Comparison of ENCODE assay signal across 9 mouse cellular contexts in the genomic region with DNA sequence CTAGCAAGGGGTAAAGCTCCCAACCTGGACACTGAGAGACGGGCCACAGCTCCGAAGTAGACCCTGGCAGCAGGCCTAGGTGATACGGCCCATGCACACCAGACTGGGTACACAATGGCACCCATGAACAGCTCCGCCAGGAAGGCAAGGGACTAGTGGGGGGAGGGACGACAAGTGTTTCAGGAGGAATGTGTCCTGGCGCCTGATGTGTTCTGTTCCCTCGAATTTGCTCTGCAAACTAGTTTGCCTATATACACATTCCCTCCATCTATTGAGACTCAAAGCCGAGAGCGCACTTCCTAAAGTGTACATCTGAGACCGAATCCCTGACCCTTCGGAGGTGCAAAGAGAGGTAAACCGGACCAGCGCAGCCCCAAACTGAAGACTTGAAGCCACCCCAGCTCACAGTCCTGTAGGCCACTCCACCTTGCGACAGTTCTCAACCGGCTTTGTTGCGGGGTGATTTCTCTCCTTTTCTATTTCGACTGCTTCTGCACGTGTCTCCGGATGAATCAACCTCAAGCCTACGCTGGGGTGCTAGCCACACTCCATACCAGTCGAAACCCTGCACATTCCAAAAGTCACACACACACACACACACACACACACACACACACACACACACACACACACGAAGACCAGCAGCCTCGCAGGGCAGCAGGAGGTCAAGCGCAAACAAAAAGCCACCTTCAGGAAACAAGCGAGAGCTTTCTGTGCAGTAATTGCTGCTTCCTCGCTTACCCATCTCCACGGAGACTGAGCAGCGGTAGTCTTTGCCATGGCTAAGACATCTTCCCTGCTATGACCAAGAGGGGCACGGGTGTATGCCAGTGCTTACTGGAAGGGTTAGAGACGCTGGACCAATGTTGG. TPM values are rescaled to one million over a fixed set of nuclear protein-coding genes. Genes with fewer than 3 reads are reported as not detected.
A peak's percentile ranks its signal among the peaks of the same experiment; 100 is the strongest.
DNase-seq lines count a peak whose midpoint lies in the region; ATAC-seq and TF ChIP-seq lines count a peak whose summit lies in the region.
"Had no signal": no experiment of that assay in that cellular context is flagged by ENCODE, and none has a peak within 500 bp of the region (broad histone marks: within the 10 kb centered on the region; RNA-seq: fewer than 3 reads in every experiment).

No protein-coding gene starts in this region.

- peaks cover 98% of the 10 kb centered on the region for H3K27me3 ChIP-seq in E14TG2a.4 (ENCODE audit: insufficient read depth, low read length)
- H3K27me3 ChIP-seq in embryonic facial prominence, embryonic 12.5 days = peaks cover 89% of the 10 kb centered on the region
- peaks cover 28% of the 10 kb centered on the region for H3K27me3 ChIP-seq in small intestine, adult 2 months (ENCODE audit: control insufficient read depth, insufficient read depth, low read length)

- H3K36me3 ChIP-seq in E14TG2a.4 (ENCODE audit: insufficient read depth, low read length) = no peaks in the 10 kb centered on the region
- H3K36me3 ChIP-seq in embryonic facial prominence, embryonic 12.5 days = no peaks in the 10 kb centered on the region
- no peaks in the 10 kb centered on the region for H3K36me3 ChIP-seq in small intestine, adult 2 months (ENCODE audit: control insufficient read depth, insufficient read depth, low read length)

- no peaks in the 10 kb centered on the region for H3K9me3 ChIP-seq in E14TG2a.4 (ENCODE audit: low read length)
- no peaks in the 10 kb centered on the region for H3K9me3 ChIP-seq in embryonic facial prominence, embryonic 12.5 days
- H3K9me3 ChIP-seq: megakaryocyte, embryonic 14.5 days had no signal

- TF ChIP-seq CTCF in gastrocnemius, adult 2 months (IDR thresholded peaks at IDR 0.05) = no peak
- no peak for TF ChIP-seq CTCF in E14TG2a.4 (conservative IDR thresholded peaks at IDR 0.05; ENCODE audit: low read length)
- no peak for TF ChIP-seq CTCF in small intestine, adult 2 months (IDR thresholded peaks at IDR 0.05; ENCODE audit: extremely low read depth, insufficient read length, insufficient replicate concordance, low read depth, low read length)

- WGBS in embryonic facial prominence, embryonic 12.5 days = 2% methylated on average over 30 of the region's 30 CpGs
- WGBS in small intestine, adult 2 months = 7% methylated on average over 30 of the region's 30 CpGs

- H3K4me3 ChIP-seq in gastrocnemius, adult 2 months = peak overlapping the region; percentile 84
- H3K4me3 ChIP-seq in E14TG2a.4 (replicated peaks; ENCODE audit: low read length) = peak overlapping the region; percentile 82
- peak overlapping the region; percentile 65 for H3K4me3 ChIP-seq in embryonic facial prominence, embryonic 12.5 days
- H3K4me3 ChIP-seq in small intestine, adult 2 months (ENCODE audit: low read depth, low read length) = peak overlapping the region; percentile 18
- H3K4me3 ChIP-seq: megakaryocyte, embryonic 14.5 days had no signal

- no peak for DNase-seq in gastrocnemius, adult 2 months
- DNase-seq in gastrocnemius, postnatal 25 days = no peak
- DNase-seq in kidney, postnatal 10 days = peak; percentile 16
- DNase-seq in urinary bladder, postnatal 10 days (ENCODE audit: low spot score) = no peak
- no peak for DNase-seq in right cerebral cortex, adult 18-20 months

- no peak overlapping the region for H3K9ac ChIP-seq in embryonic facial prominence, embryonic 12.5 days

- peaks cover 23% of the 10 kb centered on the region for H3K4me1 ChIP-seq in E14TG2a.4 (replicated peaks; ENCODE audit: low read depth, low read length)
- H3K4me1 ChIP-seq in embryonic facial prominence, embryonic 12.5 days = peaks cover 17% of the 10 kb centered on the region
- peaks cover 4% of the 10 kb centered on the region for H3K4me1 ChIP-seq in small intestine, adult 2 months (ENCODE audit: control insufficient read depth, insufficient read depth, insufficient read length, low read length)

- no peak for ATAC-seq in embryonic facial prominence, embryonic 12.5 days (ENCODE audit: insufficient number of reproducible peaks, insufficient read depth, low FRiP score, low TSS enrichment)

- TF ChIP-seq POLR2A in small intestine, adult 2 months (IDR thresholded peaks at IDR 0.05; ENCODE audit: low read depth, low read length) = no peak

- H3K4me2 ChIP-seq in embryonic facial prominence, embryonic 12.5 days (replicated peaks) = peak overlapping the region; percentile 100

- intact Hi-C loops in gastrocnemius, adult 2 months (cut with DNase I) = loop anchor here (5.0 to 10.0 kb wide), 5 partner anchors 245 to 1038 kb away; no protein-coding TSS in a partner anchor

- no peak overlapping the region for H3K27ac ChIP-seq in gastrocnemius, adult 2 months
- no peak overlapping the region for H3K27ac ChIP-seq in embryonic facial prominence, embryonic 12.5 days
- no peak overlapping the region for H3K27ac ChIP-seq in small intestine, adult 2 months (ENCODE audit: insufficient read depth, low read depth, low read length)

RNA-seq across cellular contexts. Expression of a gene that starts 2.1 kb away (rescaled TPM):
- total RNA-seq in gastrocnemius, adult 2 months (2021) = 1 to 10 TPM in 1 of 2 experiments, under 1 TPM in 1; 0.48 to 1.0 TPM
- 1 to 10 TPM in 1 of 2 experiments, under 1 TPM in 1; 0.87 to 1.3 TPM for total RNA-seq in gastrocnemius, postnatal 25 days (2021)
- polyA plus RNA-seq in embryonic facial prominence, embryonic 12.5 days (2016; fragmentation: Nextera tagmentation; extraction: Ambion mirVana) = 6.0 and 6.5 TPM in 2 replicates
- 0.47 and 1.0 TPM in 2 replicates for polyA plus RNA-seq in small intestine, adult 2 months (2012; rRNA removed)

Comparison
In these comparisons a context has a peak if more than half of its experiments do, and no peak if none do; other contexts are left out.
1. H3K4me3 ChIP-seq: peak in every context shown above with its lines; median percentile 84 in gastrocnemius, adult 2 months; 82 in E14TG2a.4; 65 in embryonic facial prominence, embryonic 12.5 days; 18 in small intestine, adult 2 months.